Mouse (Mus musculus): ENCODE measurements around the gene Olfr1124. TPM values are rescaled to one million over a fixed set of nuclear protein-coding genes. Genes with fewer than 3 reads are reported as not detected.

Olfr1124 gene
- polyA plus RNA-seq (2014; fragmentation: Illumina TruSeq; extraction: RNeasy Lipid Tissue Mini Kit (QIAGEN cat#74804); ENCODE audit: low read depth, low replicate concordance), result not detected

DNA sequence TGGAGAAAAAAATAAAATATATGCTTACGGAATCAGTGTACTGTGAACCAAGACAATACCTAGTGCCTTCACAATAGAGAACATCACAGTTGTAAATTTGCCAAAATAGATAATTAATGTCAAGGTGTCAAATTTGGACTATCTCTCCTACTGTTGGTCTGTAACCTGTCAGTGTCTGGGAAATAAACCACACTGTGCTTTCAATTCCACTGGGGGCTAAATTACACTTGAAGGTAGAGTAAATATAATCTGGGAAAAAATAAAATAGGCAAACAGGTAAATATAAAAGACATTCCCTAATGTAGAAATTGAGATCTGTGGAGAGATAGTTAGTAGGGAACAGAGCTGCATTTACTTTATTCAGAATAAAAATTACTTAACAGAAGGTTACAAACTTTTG lies at the start of gene Olfr1124:
Gene Olfr1124, plus strand, starts transcription at position 301 of the 400 bp plus-strand sequence.

DNA sequence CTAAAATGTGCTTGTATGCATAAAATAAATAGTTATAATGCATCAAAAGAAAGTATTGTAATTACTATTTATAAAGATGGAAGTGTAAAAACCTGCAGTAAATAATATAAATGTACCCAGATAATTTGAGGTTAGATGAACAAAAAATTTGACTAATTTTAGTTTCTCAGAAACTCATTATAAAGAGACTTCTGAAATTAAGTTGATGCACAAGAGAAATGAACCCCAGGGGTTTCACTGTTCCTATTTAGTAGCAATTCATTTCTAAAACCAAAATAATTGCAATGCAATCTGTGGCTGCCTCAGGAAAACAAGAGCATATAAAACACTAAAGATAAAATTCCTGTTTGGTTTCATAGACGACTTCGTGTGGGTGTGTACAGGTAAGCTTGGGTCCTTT lies 44.5 kb upstream of the Olfr1124 start, which contains the start of gene Olfr1122:
Gene Olfr1122, plus strand, starts transcription at position 301 of the 400 bp plus-strand sequence.

DNA sequence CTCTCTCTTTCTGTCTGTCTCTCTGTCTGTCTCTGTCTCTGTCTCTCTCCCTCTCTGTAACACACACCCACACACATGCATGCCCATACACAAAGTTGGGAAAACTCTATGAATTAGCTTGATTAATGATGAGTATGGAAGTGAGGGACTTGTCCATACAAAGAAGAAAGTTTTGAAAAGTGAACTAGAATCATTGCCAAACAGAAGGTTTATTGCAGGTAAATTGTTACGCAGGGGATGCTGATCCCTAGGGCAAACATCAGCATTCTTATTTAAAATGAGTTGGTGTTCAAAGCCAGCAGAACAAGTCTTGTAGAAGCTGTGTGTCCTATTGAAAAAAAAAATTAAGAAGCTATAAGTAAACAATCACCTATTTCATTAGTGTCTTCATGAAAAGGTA lies 13.7 kb upstream of the Olfr1124 start, which contains the start of gene Olfr1123:
Gene Olfr1123, plus strand, starts transcription at position 301 of the 400 bp plus-strand sequence.

DNA sequence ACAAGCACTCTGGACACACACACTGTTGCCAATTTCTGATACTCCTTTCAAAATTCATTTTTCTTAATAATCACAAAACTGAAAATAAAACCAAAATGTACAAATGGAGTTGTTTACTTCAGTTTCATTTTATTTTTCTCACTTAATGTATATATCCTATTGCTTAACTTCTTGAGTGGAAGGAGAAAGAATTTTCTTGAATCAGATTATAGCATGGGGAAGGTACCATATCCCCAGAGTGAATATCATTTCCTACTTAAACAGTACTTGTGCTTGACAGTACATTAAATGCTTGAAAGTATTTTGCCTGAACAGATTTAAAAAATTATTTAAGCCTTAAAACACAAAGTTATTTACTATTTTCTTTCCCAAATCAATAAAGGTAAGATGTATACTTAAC lies 23.6 kb downstream of the Olfr1124 start, which contains the start of gene Olfr1126:
Gene Olfr1126, plus strand, starts transcription at position 301 of the 400 bp plus-strand sequence.

Other genes with a start within 250 kb of the Olfr1124 start
- not detected for gene Olfr1112, start 242.5 kb upstream of the Olfr1124 start, polyA plus RNA-seq (2014; fragmentation: Illumina TruSeq; extraction: RNeasy Lipid Tissue Mini Kit (QIAGEN cat#74804); ENCODE audit: low read depth, low replicate concordance)
- not detected for gene Olfr1113, start 221.3 kb upstream of the Olfr1124 start, polyA plus RNA-seq (2014; fragmentation: Illumina TruSeq; extraction: RNeasy Lipid Tissue Mini Kit (QIAGEN cat#74804); ENCODE audit: low read depth, low replicate concordance)
- not detected for gene Olfr1115, start 182.3 kb upstream of the Olfr1124 start, polyA plus RNA-seq (2014; fragmentation: Illumina TruSeq; extraction: RNeasy Lipid Tissue Mini Kit (QIAGEN cat#74804); ENCODE audit: low read depth, low replicate concordance)
- gene Olfr1116, start 162.7 kb upstream of the Olfr1124 start, polyA plus RNA-seq (2014; fragmentation: Illumina TruSeq; extraction: RNeasy Lipid Tissue Mini Kit (QIAGEN cat#74804); ENCODE audit: low read depth, low replicate concordance), result not detected
- not detected for gene Olfr1118, start 122.7 kb upstream of the Olfr1124 start, polyA plus RNA-seq (2014; fragmentation: Illumina TruSeq; extraction: RNeasy Lipid Tissue Mini Kit (QIAGEN cat#74804); ENCODE audit: low read depth, low replicate concordance)
- gene Olfr1120, start 75.5 kb upstream of the Olfr1124 start, polyA plus RNA-seq (2014; fragmentation: Illumina TruSeq; extraction: RNeasy Lipid Tissue Mini Kit (QIAGEN cat#74804); ENCODE audit: low read depth, low replicate concordance), result not detected
- gene Olfr1121, start 60.4 kb upstream of the Olfr1124 start, polyA plus RNA-seq (2014; fragmentation: Illumina TruSeq; extraction: RNeasy Lipid Tissue Mini Kit (QIAGEN cat#74804); ENCODE audit: low read depth, low replicate concordance), result not detected
- gene Olfr1122, start 44.4 kb upstream of the Olfr1124 start, polyA plus RNA-seq (2014; fragmentation: Illumina TruSeq; extraction: RNeasy Lipid Tissue Mini Kit (QIAGEN cat#74804); ENCODE audit: low read depth, low replicate concordance), result not detected
- not detected for gene Olfr1123, start 13.6 kb upstream of the Olfr1124 start, polyA plus RNA-seq (2014; fragmentation: Illumina TruSeq; extraction: RNeasy Lipid Tissue Mini Kit (QIAGEN cat#74804); ENCODE audit: low read depth, low replicate concordance)
- not detected for gene Olfr1126, start 23.7 kb downstream of the Olfr1124 start, polyA plus RNA-seq (2014; fragmentation: Illumina TruSeq; extraction: RNeasy Lipid Tissue Mini Kit (QIAGEN cat#74804); ENCODE audit: low read depth, low replicate concordance)
- gene Pramel7, start 66.8 kb downstream of the Olfr1124 start, polyA plus RNA-seq (2014; fragmentation: Illumina TruSeq; extraction: RNeasy Lipid Tissue Mini Kit (QIAGEN cat#74804); ENCODE audit: low read depth, low replicate concordance), result not detected
- gene Pramel6, start 76.3 kb downstream of the Olfr1124 start, polyA plus RNA-seq (2014; fragmentation: Illumina TruSeq; extraction: RNeasy Lipid Tissue Mini Kit (QIAGEN cat#74804); ENCODE audit: low read depth, low replicate concordance), result not detected
- not detected for gene Olfr153, start 101.5 kb downstream of the Olfr1124 start, polyA plus RNA-seq (2014; fragmentation: Illumina TruSeq; extraction: RNeasy Lipid Tissue Mini Kit (QIAGEN cat#74804); ENCODE audit: low read depth, low replicate concordance)
- not detected for gene Olfr1128, start 115.3 kb downstream of the Olfr1124 start, polyA plus RNA-seq (2014; fragmentation: Illumina TruSeq; extraction: RNeasy Lipid Tissue Mini Kit (QIAGEN cat#74804); ENCODE audit: low read depth, low replicate concordance)
- not detected for gene Olfr1129, start 143.6 kb downstream of the Olfr1124 start, polyA plus RNA-seq (2014; fragmentation: Illumina TruSeq; extraction: RNeasy Lipid Tissue Mini Kit (QIAGEN cat#74804); ENCODE audit: low read depth, low replicate concordance)
- gene Olfr1130, start 175.9 kb downstream of the Olfr1124 start, polyA plus RNA-seq (2014; fragmentation: Illumina TruSeq; extraction: RNeasy Lipid Tissue Mini Kit (QIAGEN cat#74804); ENCODE audit: low read depth, low replicate concordance), result not detected
- not detected for gene Olfr1131, start 196.8 kb downstream of the Olfr1124 start, polyA plus RNA-seq (2014; fragmentation: Illumina TruSeq; extraction: RNeasy Lipid Tissue Mini Kit (QIAGEN cat#74804); ENCODE audit: low read depth, low replicate concordance)
- not detected for gene Olfr1132, start 207.3 kb downstream of the Olfr1124 start, polyA plus RNA-seq (2014; fragmentation: Illumina TruSeq; extraction: RNeasy Lipid Tissue Mini Kit (QIAGEN cat#74804); ENCODE audit: low read depth, low replicate concordance)
- gene Olfr1133, start 217.1 kb downstream of the Olfr1124 start, polyA plus RNA-seq (2014; fragmentation: Illumina TruSeq; extraction: RNeasy Lipid Tissue Mini Kit (QIAGEN cat#74804); ENCODE audit: low read depth, low replicate concordance), result not detected
- not detected for gene Olfr1134, start 228.2 kb downstream of the Olfr1124 start, polyA plus RNA-seq (2014; fragmentation: Illumina TruSeq; extraction: RNeasy Lipid Tissue Mini Kit (QIAGEN cat#74804); ENCODE audit: low read depth, low replicate concordance)
- not detected for gene Olfr1135, start 243.4 kb downstream of the Olfr1124 start, polyA plus RNA-seq (2014; fragmentation: Illumina TruSeq; extraction: RNeasy Lipid Tissue Mini Kit (QIAGEN cat#74804); ENCODE audit: low read depth, low replicate concordance)